Mouse (Mus musculus) lung, postnatal 0 days (tissue): Measurements from ENCODE around the gene Aurkb. TPM values are rescaled to one million over a fixed set of nuclear protein-coding genes. Genes with fewer than 3 reads are reported as not detected.
A peak's percentile ranks its signal among the peaks of the same experiment; 100 is the strongest.

Experiments
- ATAC-seq: fragments of 200-750 bp; cut with Nextera tagmentation; 2 replicates; pipeline ENCODE4 v1.8.0; 2017; ENCODE audit warnings: moderate library complexity
- DNase-seq: peaks from one replicate; pipeline ENCODE4 v3.0.0-alpha.2; 2016; ENCODE audit warnings: low spot score
- H3K27ac ChIP-seq: fragments of 300-500 bp; sonication (generic); 2 replicates; pipeline ENCODE4 v1.5.1; 2014; ENCODE audit warnings: antibody characterized with exemption, mild to moderate bottlenecking, low read length, mixed read lengths
- H3K27me3 ChIP-seq: fragments of 300-500 bp; sonication (generic); replicated peaks from 2 replicates; pipeline ENCODE4 v1.6.1; 2014; ENCODE audit warnings: low read length, mixed read lengths; ENCODE audit not compliant: insufficient read depth
- H3K36me3 ChIP-seq: fragments of 300-500 bp; sonication (generic); 2 replicates; pipeline ENCODE4 v1.6.1; 2014; ENCODE audit warnings: low read length, mixed read lengths; ENCODE audit not compliant: insufficient read depth
- H3K4me1 ChIP-seq: fragments of 300-500 bp; sonication (generic); 2 replicates; pipeline ENCODE4 v1.6.1; 2014; ENCODE audit warnings: antibody characterized with exemption, low read depth, low read length, mixed read lengths; ENCODE audit not compliant: insufficient read depth
- H3K4me2 ChIP-seq: fragments of 300-500 bp; sonication (generic); replicated peaks from 2 replicates; pipeline ENCODE4 v1.6.1; 2014; ENCODE audit warnings: low read depth, mild to moderate bottlenecking, low read length, moderate library complexity, mixed read lengths
- H3K4me3 ChIP-seq: fragments of 300-500 bp; sonication (generic); 2 replicates; pipeline ENCODE4 v1.5.1; 2014; ENCODE audit warnings: low read depth, low read length
- H3K9ac ChIP-seq: fragments of 300-500 bp; sonication (generic); replicated peaks from 2 replicates; pipeline ENCODE4 v1.6.1; 2014; ENCODE audit warnings: low read depth, mild to moderate bottlenecking
- H3K9me3 ChIP-seq: fragments of 300-500 bp; sonication (generic); 2 replicates; pipeline ENCODE4 v1.6.1; 2016; ENCODE audit warnings: low read length, mixed read lengths
- CTCF ChIP-seq: IDR thresholded peaks from 2 replicates; pipeline ENCODE4 v1.5.1; 2016; ENCODE audit warnings: antibody characterized with exemption, mild to moderate bottlenecking
- EP300 ChIP-seq: IDR thresholded peaks from 2 replicates; pipeline ENCODE4 v1.6.1; 2016; ENCODE audit warnings: antibody characterized with exemption, mild to moderate bottlenecking, control low read depth
- WGBS: fragments of 180-500 bp; shearing (Covaris S2); extraction: QIAGEN DNeasy Blood & Tissue Kit; methylation state at CpG from one replicate; pipeline ENCODE4 v1.1.7; 2014; 5-methylcytosine and 5-hydroxymethylcytosine counted together
- polyA plus RNA-seq: library from polyadenylated mRNA; unstranded; fragments of >200 nt; fragmentation: Nextera tagmentation; extraction: Ambion mirVana; gene quantifications from 2 replicates; pipeline ENCODE4 v1.2.1, GENCODE M21; 2015

The Aurkb gene
- polyA plus RNA-seq, 1 experiment from 2014 or later = 6.5 TPM

GRCm38 (mm10) chr11:69071262-69071661, 25.8 kb downstream of the Aurkb start:
- H3K9me3 ChIP-seq = no peaks in the 10 kb centered on the region
- H3K36me3 ChIP-seq = no peaks in the 10 kb centered on the region
- no peaks in the 10 kb centered on the region for H3K27me3 ChIP-seq
- H3K4me1 ChIP-seq = peaks cover 17% of the 10 kb centered on the region
- ATAC-seq (no peak), DNase-seq (no peak)
- 23% methylated on average over 9 of the region's 9 CpGs for WGBS
- peak overlapping the region; percentile 45 for H3K4me3 ChIP-seq
- peak overlapping the region; percentile 79 for H3K27ac ChIP-seq
- peak overlapping the region; percentile 79 for H3K4me2 ChIP-seq
- TF ChIP-seq CTCF (no peak), EP300 (no peak)
- peak overlapping the region; percentile 19; the same call in 1 of the 2 replicates for H3K9ac ChIP-seq

- TF ChIP-seq CTCF (no peak), EP300 (no peak)
- no peaks in the 10 kb centered on the region for H3K36me3 ChIP-seq
- no peak for DNase-seq
- no peak for ATAC-seq
- peak overlapping the region; percentile 36; the same call in 1 of the 2 replicates for H3K4me2 ChIP-seq
- H3K9me3 ChIP-seq = no peaks in the 10 kb centered on the region
- H3K27me3 ChIP-seq = no peaks in the 10 kb centered on the region
- H3K4me1 ChIP-seq = peaks cover 12% of the 10 kb centered on the region
- H3K27ac ChIP-seq = no peak overlapping the region
- WGBS = 83% methylated on average over 11 of the region's 11 CpGs
- no peak overlapping the region for H3K4me3 ChIP-seq
- no peak overlapping the region for H3K9ac ChIP-seq
Observed at GRCm38 (mm10) chr11:69072234-69072633, 26.8 kb downstream of the Aurkb start.

GRCm38 (mm10) chr11:69072666-69073064, 27.2 kb downstream of the Aurkb start:
- ATAC-seq (no peak), DNase-seq (no peak)
- Histone ChIP-seq H3K4me3 (peak overlapping the region; percentile 19; the same call in 1 of the 2 replicates), H3K9ac (peak overlapping the region; percentile 27; the same call in 1 of the 2 replicates), H3K9me3 (no peaks in the 10 kb centered on the region), H3K4me1 (peaks cover 12% of the 10 kb centered on the region), H3K27me3 (no peaks in the 10 kb centered on the region), H3K36me3 (no peaks in the 10 kb centered on the region), H3K27ac (no peak overlapping the region; the same call in 1 of the 2 replicates), H3K4me2 (peak overlapping the region; percentile 36)
- WGBS = 6% methylated on average over 9 of the region's 9 CpGs
- TF ChIP-seq CTCF = no peak
- no peak for TF ChIP-seq EP300

GRCm38 (mm10) chr11:69073065-69073888, 27.8 kb downstream of the Aurkb start:
- 0% methylated on average over 14 of the region's 14 CpGs for WGBS
- Histone ChIP-seq H3K9ac (peak overlapping the region; percentile 66), H3K27ac (peak overlapping the region; percentile 92), H3K4me1 (peaks cover 12% of the 10 kb centered on the region), H3K4me3 (peak overlapping the region; percentile 19), H3K4me2 (peak overlapping the region; percentile 36), H3K36me3 (no peaks in the 10 kb centered on the region), H3K9me3 (no peaks in the 10 kb centered on the region), H3K27me3 (no peaks in the 10 kb centered on the region)
- peak; percentile 95 for DNase-seq
- TF ChIP-seq EP300 = peak; percentile 87
- peak; percentile 35 for TF ChIP-seq CTCF
- ATAC-seq = peak; percentile 67

- H3K9ac ChIP-seq = peak overlapping the region; percentile 66; the same call in 1 of the 2 replicates
- H3K27me3 ChIP-seq = no peaks in the 10 kb centered on the region
- H3K9me3 ChIP-seq = no peaks in the 10 kb centered on the region
- no peak overlapping the region for H3K4me3 ChIP-seq
- H3K27ac ChIP-seq = peak overlapping the region; percentile 92
- ATAC-seq (no peak), DNase-seq (peak; percentile 34)
- peaks cover 12% of the 10 kb centered on the region for H3K4me1 ChIP-seq
- H3K36me3 ChIP-seq = no peaks in the 10 kb centered on the region
- H3K4me2 ChIP-seq = no peak overlapping the region
- TF ChIP-seq EP300 (no peak), CTCF (no peak)
- 31% methylated on average over 6 of the region's 6 CpGs for WGBS
Observed at GRCm38 (mm10) chr11:69073951-69074775, 28.7 kb downstream of the Aurkb start.

- H3K4me2 ChIP-seq = no peak overlapping the region
- H3K27me3 ChIP-seq = no peaks in the 10 kb centered on the region
- H3K4me3 ChIP-seq = no peak overlapping the region
- H3K27ac ChIP-seq = no peak overlapping the region; the same call in 1 of the 2 replicates
- DNase-seq = peak; percentile 4
- H3K9me3 ChIP-seq = no peaks in the 10 kb centered on the region
- peaks cover 12% of the 10 kb centered on the region for H3K4me1 ChIP-seq
- no peaks in the 10 kb centered on the region for H3K36me3 ChIP-seq
- ATAC-seq = no peak
- H3K9ac ChIP-seq = no peak overlapping the region
- TF ChIP-seq CTCF = no peak
- no peak for TF ChIP-seq EP300
- WGBS = 51% methylated on average over 2 of the region's 2 CpGs
Observed at GRCm38 (mm10) chr11:69074776-69075069, 29.3 kb downstream of the Aurkb start.
